Mouse (Mus musculus) 416B (cell line): ENCODE results near the gene Gm20809.
"Not testable (repeated sequence)": the region's sequence is repeated elsewhere in the genome, so short reads cannot be mapped to it uniquely, and the experiment has no call there.

ENCODE experiments used
- DNase-seq: peaks from one replicate; pipeline ENCODE4 v3.0.0; 2011; ENCODE audit warnings: low read depth

Gm20809 gene

DNA sequence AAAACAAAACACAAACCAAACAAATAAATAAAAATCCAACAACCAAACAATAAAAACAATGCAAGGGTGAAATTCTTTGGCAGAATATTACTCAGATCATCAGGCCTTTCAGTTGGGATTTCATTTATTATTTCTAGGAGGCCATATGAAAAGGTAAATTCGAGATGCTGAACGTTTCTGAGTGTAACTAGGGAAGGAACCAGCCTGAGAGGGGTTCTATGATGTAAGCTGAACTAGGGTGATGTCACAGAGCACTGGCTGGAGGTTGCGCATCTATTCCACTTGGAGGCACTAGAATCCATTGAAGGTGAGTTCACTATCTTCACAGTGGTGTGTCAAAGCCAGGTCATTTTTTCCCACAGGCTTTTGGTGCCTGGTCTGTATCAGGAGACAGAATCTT lies at the start of gene Gm20809:
Gm20809 (plus strand) TSS at position 301 of the 400 bp plus-strand sequence.
- DNase-seq = not testable (repeated sequence)
